Mouse (Mus musculus) stomach, postnatal 0 days (tissue): ENCODE data around the gene Rtl1.

Experiments used
- CTCF ChIP-seq: IDR thresholded peaks from 2 replicates; pipeline ENCODE4 v1.5.1; 2016; ENCODE audit warnings: antibody characterized with exemption, low read depth, mild to moderate bottlenecking, moderate library complexity
- EP300 ChIP-seq: optimal IDR thresholded peaks from 2 replicates; pipeline ENCODE3; 2016; ENCODE audit warnings: antibody characterized with exemption

DNA sequence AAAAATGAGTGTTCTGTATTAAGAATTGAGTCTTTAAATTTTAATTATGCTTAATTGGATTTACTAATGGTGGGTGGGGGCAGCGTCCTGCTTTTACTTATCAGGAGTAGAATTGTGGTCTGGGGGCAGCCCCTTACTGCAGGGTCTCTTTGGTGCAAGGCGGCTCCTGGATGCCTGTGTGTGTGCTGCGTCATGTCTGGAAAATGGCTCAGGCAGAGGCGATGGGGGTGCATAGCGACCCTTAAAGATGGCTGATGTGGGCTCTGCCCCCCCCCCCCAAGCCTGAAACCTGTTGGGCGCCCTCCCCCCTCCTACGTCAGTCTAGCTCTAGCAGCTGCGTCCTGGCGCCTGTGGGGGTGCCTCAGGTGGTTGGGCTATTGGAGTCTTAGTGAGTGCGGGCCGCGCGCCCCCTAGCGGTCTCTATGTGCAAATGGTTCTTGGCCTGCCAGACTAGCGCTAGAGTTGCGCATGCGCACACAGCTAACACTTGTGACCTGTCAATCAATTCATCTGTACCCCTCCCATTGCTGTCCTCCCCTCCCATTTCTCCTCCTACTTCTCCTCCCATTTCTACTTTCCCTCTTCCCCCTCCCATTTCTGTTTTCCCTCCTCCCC lies 57.4 kb downstream of the Rtl1 start:
- TF ChIP-seq CTCF = peak; percentile 73
- no peak for TF ChIP-seq EP300
